Mouse (Mus musculus) liver, postnatal 0 days (tissue): Measurements from ENCODE around the gene Sh2b3.

Source experiments
- CTCF ChIP-seq: sonication (generic); IDR thresholded peaks from 2 replicates; pipeline ENCODE4 v1.5.1; 2016; ENCODE audit warnings: antibody characterized with exemption, low read depth
- EP300 ChIP-seq: IDR thresholded peaks from 2 replicates; pipeline ENCODE4 v1.6.1; 2016; ENCODE audit warnings: antibody characterized with exemption, low read depth, mild to moderate bottlenecking

DNA sequence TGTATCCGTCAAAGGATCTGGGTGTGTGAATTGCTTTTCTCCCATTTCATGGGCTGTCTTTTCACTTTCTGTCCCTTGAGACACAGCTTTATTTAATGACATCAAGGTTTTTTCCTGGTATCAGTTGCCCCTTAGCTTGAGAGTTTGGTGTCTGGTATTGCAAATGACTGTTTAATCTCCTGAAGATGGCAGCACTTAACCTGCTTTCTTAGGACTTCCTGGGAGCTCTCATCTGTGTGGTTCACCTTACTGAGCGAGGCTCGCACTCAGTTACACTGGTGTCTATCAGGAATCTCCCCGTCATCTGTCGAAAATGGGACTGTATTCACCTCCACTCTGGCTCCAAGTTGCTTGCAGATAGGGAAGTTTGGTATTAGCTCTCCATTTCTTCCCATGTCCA is 46.4 kb downstream of the Sh2b3 start:
- TF ChIP-seq CTCF (no peak), EP300 (no peak)
